Mouse (Mus musculus) midbrain, embryonic 15.5 days (tissue): ENCODE results near the gene Fat3. TPM values are rescaled to one million over a fixed set of nuclear protein-coding genes. Genes with fewer than 3 reads are reported as not detected.

Experiments
- ATAC-seq: fragments of 200-750 bp; cut with Nextera tagmentation; replicated peaks from 2 replicates; pipeline ENCODE4 v1.8.0; 2017; ENCODE audit warnings: moderate TSS enrichment
- H3K27ac ChIP-seq: fragments of 300-500 bp; sonication (generic); 2 replicates; pipeline ENCODE4 v1.5.1; 2015; ENCODE audit warnings: mild to moderate bottlenecking, inconsistent platforms
- H3K27me3 ChIP-seq: fragments of 300-500 bp; sonication (generic); replicated peaks from 2 replicates; pipeline ENCODE4 v1.6.1; 2015; ENCODE audit warnings: inconsistent platforms
- H3K36me3 ChIP-seq: fragments of 300-500 bp; sonication (generic); replicated peaks from 2 replicates; pipeline ENCODE4 v1.6.1; 2015; ENCODE audit warnings: inconsistent platforms
- H3K4me1 ChIP-seq: fragments of 300-500 bp; sonication (generic); 2 replicates; pipeline ENCODE4 v1.6.1; 2015; ENCODE audit warnings: inconsistent platforms
- H3K4me2 ChIP-seq: fragments of 300-500 bp; sonication (generic); 2 replicates; pipeline ENCODE4 v1.6.1; 2015; ENCODE audit warnings: inconsistent platforms, mild to moderate bottlenecking, moderate library complexity
- H3K4me3 ChIP-seq: fragments of 300-500 bp; sonication (generic); 2 replicates; pipeline ENCODE4 v1.5.1; 2015; ENCODE audit warnings: mild to moderate bottlenecking, inconsistent platforms
- H3K9ac ChIP-seq: fragments of 300-500 bp; sonication (generic); 2 replicates; pipeline ENCODE4 v1.6.1; 2015; ENCODE audit warnings: mild to moderate bottlenecking, inconsistent platforms
- H3K9me3 ChIP-seq: fragments of 300-500 bp; sonication (generic); 2 replicates; pipeline ENCODE4 v1.6.1; 2016; ENCODE audit warnings: inconsistent platforms
- WGBS: fragments of 180-500 bp; shearing (Covaris S2); methylation state at CpG from one replicate; pipeline ENCODE4 v1.1.7; 2015; ENCODE audit warnings: mixed read lengths; 5-methylcytosine and 5-hydroxymethylcytosine counted together
- polyA plus RNA-seq: library from polyadenylated mRNA; unstranded; fragments of >200 nt; fragmentation: Nextera tagmentation; extraction: Ambion mirVana; gene quantifications from 2 replicates; pipeline ENCODE4 v1.2.1, GENCODE M21; 2015

The Fat3 gene
- polyA plus RNA-seq, 1 experiment from 2014 or later, result 15.5 TPM

GRCm38 (mm10) chr9:16270056-16270767 lies 230.9 kb downstream of the Fat3 start:
- Histone ChIP-seq H3K27ac (no peak overlapping the region), H3K36me3 (no peaks in the 10 kb centered on the region), H3K4me3 (no peak overlapping the region), H3K9ac (no peak overlapping the region), H3K4me1 (no peaks in the 10 kb centered on the region), H3K9me3 (no peaks in the 10 kb centered on the region), H3K27me3 (no peaks in the 10 kb centered on the region), H3K4me2 (no peak overlapping the region)
- 0 out of 2 replicates have a peak, but pooled peaks have one; percentile 31 for ATAC-seq
- 71% methylated on average over 4 of the region's 4 CpGs for WGBS

DNA sequence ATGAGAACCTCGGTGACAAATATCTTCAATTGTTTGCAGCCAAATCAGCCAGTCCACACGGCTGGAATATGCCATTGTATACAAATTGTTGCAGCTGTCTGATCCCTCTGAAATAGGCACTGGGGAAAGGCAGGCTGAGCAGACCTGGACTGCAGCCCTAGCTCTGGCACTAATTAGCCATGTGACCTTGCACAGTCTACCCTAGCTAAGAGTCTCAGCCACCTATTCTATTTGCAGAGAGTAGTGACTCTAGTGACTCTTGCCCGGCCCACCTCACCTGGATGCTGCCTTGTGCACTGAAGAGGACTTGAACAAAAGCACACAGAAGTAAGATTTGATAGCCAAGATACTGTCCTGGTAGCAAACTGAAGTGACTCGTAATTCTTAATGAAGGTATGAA lies 235.6 kb downstream of the Fat3 start:
- no peaks in the 10 kb centered on the region for H3K4me1 ChIP-seq
- 77% methylated on average over 4 of the region's 4 CpGs for WGBS
- H3K27ac ChIP-seq, result no peak overlapping the region
- no peak overlapping the region for H3K4me3 ChIP-seq
- H3K4me2 ChIP-seq, result no peak overlapping the region
- ATAC-seq, result 0 out of 2 replicates have a peak, but pooled peaks have one; percentile 43
- H3K36me3 ChIP-seq, result no peaks in the 10 kb centered on the region
- no peak overlapping the region for H3K9ac ChIP-seq
- no peaks in the 10 kb centered on the region for H3K27me3 ChIP-seq
- H3K9me3 ChIP-seq, result no peaks in the 10 kb centered on the region

DNA sequence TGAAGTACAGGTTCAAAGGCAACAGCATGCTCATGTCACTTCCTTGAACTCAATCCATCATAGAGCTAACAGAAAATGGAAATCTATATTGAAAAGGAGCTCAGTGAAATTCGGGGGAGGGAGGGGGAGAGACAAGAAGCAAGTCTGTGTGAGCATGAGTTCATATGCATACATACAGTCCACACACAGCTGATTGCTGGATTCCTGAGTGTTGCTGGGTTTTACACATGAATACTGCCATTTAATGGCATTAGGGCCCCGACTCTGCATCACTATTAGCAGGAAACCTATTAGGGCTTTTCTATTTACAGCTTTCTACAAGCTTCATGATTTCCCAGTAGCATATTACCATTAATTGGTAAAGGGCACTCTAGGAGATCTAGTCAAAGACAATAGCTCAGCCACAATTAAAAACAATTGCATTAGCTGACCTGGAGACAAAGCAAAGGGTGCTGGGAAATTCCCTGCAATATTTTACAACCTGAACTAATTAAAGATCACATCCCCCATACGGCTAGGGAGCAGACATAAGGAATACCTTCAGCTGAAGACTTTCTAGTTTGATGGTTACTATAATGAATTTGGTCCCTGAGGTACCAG lies 243.7 kb downstream of the Fat3 start:
- Histone ChIP-seq H3K4me1 (peaks cover 20% of the 10 kb centered on the region), H3K9me3 (no peaks in the 10 kb centered on the region), H3K27ac (peak overlapping the region; percentile 56; the same call in 1 of the 2 replicates), H3K4me2 (no peak overlapping the region), H3K4me3 (no peak overlapping the region), H3K9ac (no peak overlapping the region), H3K27me3 (no peaks in the 10 kb centered on the region), H3K36me3 (no peaks in the 10 kb centered on the region)
- WGBS, result 32% methylated on average over 3 of the region's 3 CpGs
- peak; percentile 67 for ATAC-seq

GRCm38 (mm10) chr9:16256577-16257207 lies 244.4 kb downstream of the Fat3 start:
- H3K27ac ChIP-seq, result no peak overlapping the region
- H3K4me3 ChIP-seq, result no peak overlapping the region
- no peak overlapping the region for H3K9ac ChIP-seq
- H3K36me3 ChIP-seq, result no peaks in the 10 kb centered on the region
- ATAC-seq, result peak; percentile 10; the same call in 1 of the 2 replicates
- H3K4me1 ChIP-seq, result peaks cover 20% of the 10 kb centered on the region
- H3K4me2 ChIP-seq, result no peak overlapping the region
- 56% methylated on average over 2 of the region's 2 CpGs for WGBS
- H3K27me3 ChIP-seq, result no peaks in the 10 kb centered on the region
- H3K9me3 ChIP-seq, result no peaks in the 10 kb centered on the region

GRCm38 (mm10) chr9:16246741-16247140 lies 254.3 kb downstream of the Fat3 start:
- 81% methylated on average over 4 of the region's 4 CpGs for WGBS
- Histone ChIP-seq H3K9me3 (no peaks in the 10 kb centered on the region), H3K9ac (no peak overlapping the region), H3K36me3 (no peaks in the 10 kb centered on the region), H3K27me3 (no peaks in the 10 kb centered on the region), H3K27ac (no peak overlapping the region), H3K4me3 (no peak overlapping the region), H3K4me1 (no peaks in the 10 kb centered on the region), H3K4me2 (no peak overlapping the region)
- peak; percentile 55; the same call in 1 of the 2 replicates for ATAC-seq

DNA sequence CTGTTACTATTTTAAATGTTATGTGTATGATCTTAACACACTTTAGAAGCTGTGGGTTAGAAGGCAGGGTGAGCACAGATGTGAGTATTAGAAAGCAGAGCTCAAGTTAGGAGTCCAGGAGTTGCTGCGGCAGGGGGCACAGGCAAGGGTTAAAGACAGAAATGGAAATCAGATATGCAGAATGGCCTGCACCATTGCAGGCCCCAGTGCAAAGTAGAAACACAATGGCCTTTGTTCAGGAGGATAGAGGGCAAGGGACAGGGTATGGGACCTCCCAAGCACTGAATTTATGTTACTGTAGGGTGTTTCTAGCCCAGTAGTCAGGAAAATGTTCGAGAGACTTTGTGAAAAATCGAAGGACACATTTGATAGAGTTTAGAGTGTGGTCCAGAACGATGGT lies 269.5 kb downstream of the Fat3 start:
- no peak overlapping the region for H3K9ac ChIP-seq
- no peak overlapping the region for H3K4me2 ChIP-seq
- H3K36me3 ChIP-seq, result no peaks in the 10 kb centered on the region
- no peak; the same call in 1 of the 2 replicates for ATAC-seq
- H3K4me1 ChIP-seq, result peaks cover 27% of the 10 kb centered on the region
- no peaks in the 10 kb centered on the region for H3K9me3 ChIP-seq
- H3K27me3 ChIP-seq, result no peaks in the 10 kb centered on the region
- 17% methylated on average over 4 of the region's 4 CpGs for WGBS
- 0 out of 2 replicates have a peak overlapping the region, but pooled peaks have one; percentile 14 for H3K27ac ChIP-seq
- H3K4me3 ChIP-seq, result no peak overlapping the region

- no peak overlapping the region for H3K9ac ChIP-seq
- peaks cover 33% of the 10 kb centered on the region for H3K4me1 ChIP-seq
- 67% methylated on average over 5 of the region's 5 CpGs for WGBS
These were observed 272.2 kb downstream of the Fat3 start for GRCm38 (mm10) chr9:16228919-16229318.

DNA sequence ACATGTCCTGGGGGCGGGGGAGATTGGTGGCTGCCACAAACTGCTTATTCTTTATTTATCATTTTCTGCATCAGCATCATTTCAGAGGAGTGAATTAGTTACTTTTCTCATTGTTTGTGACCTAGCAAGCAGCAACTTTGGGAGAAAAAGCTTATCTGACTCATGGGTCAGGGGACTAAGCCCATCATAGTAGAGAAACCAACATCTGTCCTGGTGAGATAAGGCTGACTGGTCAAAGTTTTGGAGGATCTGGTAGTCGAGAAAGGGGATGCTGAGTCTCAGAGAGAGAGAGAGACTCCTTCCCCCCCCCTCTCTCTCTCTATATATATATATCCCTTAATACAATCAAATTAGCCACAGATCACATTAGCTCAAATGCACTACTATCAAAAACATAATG lies 273.7 kb downstream of the Fat3 start:
- no peak for ATAC-seq
- no peaks in the 10 kb centered on the region for H3K9me3 ChIP-seq
- WGBS, result 60% methylated on average over 2 of the region's 2 CpGs

More at GRCm38 (mm10) chr9:16228919-16229318, 272.2 kb downstream of the Fat3 start:
- Histone ChIP-seq H3K27me3 (no peaks in the 10 kb centered on the region), H3K36me3 (no peaks in the 10 kb centered on the region), H3K4me3 (no peak overlapping the region), H3K9me3 (no peaks in the 10 kb centered on the region), H3K4me2 (no peak overlapping the region), H3K27ac (no peak overlapping the region)
- ATAC-seq, result no peak

DNA sequence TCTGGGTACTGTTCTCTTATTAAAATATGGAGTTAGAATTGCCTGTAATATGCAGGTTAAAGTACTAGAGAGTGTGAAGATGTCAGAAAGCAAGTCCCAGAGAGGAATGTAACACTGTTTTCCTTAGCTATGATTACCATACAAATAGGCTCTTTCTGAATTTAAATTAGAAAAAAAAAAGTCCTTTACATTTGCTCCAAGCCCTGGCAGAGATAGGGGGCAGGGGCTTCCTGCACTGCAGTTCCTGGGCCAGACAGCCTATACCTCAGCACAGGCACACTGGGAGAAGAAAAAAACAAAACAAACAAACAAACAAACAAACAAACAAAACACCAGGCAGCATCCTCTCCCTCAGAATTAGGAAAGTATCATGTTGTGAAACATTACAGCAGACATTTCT lies 274.5 kb downstream of the Fat3 start:
- H3K4me1 ChIP-seq, result peaks cover 33% of the 10 kb centered on the region
- H3K4me2 ChIP-seq, result no peak overlapping the region
- no peaks in the 10 kb centered on the region for H3K9me3 ChIP-seq
- ATAC-seq, result peak; percentile 25; the same call in 1 of the 2 replicates
- no peak overlapping the region for H3K9ac ChIP-seq
- H3K4me3 ChIP-seq, result no peak overlapping the region
- H3K27ac ChIP-seq, result peak overlapping the region; percentile 38; the same call in 1 of the 2 replicates
- no peaks in the 10 kb centered on the region for H3K27me3 ChIP-seq
- no peaks in the 10 kb centered on the region for H3K36me3 ChIP-seq

More for the DNA sequence above, 273.7 kb downstream of the Fat3 start:
- H3K4me3 ChIP-seq, result no peak overlapping the region
- H3K36me3 ChIP-seq, result no peaks in the 10 kb centered on the region
- no peak overlapping the region for H3K27ac ChIP-seq
- H3K9ac ChIP-seq, result no peak overlapping the region
- H3K4me1 ChIP-seq, result peaks cover 32% of the 10 kb centered on the region
- no peak overlapping the region for H3K4me2 ChIP-seq
- no peaks in the 10 kb centered on the region for H3K27me3 ChIP-seq

DNA sequence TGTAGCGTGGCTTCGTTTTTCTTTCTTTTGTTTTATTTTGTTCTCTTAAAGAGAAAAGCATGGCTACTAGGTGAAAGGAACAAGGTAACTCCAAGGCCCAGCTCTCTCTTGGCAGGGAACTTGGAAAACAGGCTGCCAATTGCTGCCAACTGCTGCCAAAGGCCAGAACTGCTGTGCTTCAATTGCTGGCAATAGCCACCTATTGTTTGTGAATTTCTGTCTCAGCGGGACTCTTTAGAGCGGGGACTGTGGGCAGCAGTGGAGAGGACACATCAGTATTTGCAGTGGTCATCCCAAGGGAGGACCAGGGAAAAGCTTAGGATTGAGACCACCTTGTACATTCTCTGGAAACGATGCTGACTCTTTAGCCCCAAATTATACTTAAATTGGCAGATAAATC lies 279.2 kb downstream of the Fat3 start:
- Histone ChIP-seq H3K4me2 (no peak overlapping the region), H3K27me3 (no peaks in the 10 kb centered on the region), H3K4me3 (no peak overlapping the region), H3K9ac (no peak overlapping the region), H3K9me3 (no peaks in the 10 kb centered on the region), H3K36me3 (no peaks in the 10 kb centered on the region), H3K27ac (no peak overlapping the region), H3K4me1 (peaks cover 18% of the 10 kb centered on the region)
- ATAC-seq, result 0 out of 2 replicates have a peak, but pooled peaks have one; percentile 16
- 37% methylated on average over 5 of the region's 5 CpGs for WGBS

- Histone ChIP-seq H3K36me3 (no peaks in the 10 kb centered on the region), H3K27ac (no peak overlapping the region), H3K4me1 (peaks cover 24% of the 10 kb centered on the region), H3K27me3 (no peaks in the 10 kb centered on the region), H3K4me3 (no peak overlapping the region), H3K9me3 (no peaks in the 10 kb centered on the region), H3K9ac (no peak overlapping the region), H3K4me2 (no peak overlapping the region)
- WGBS, result 69% methylated on average over 6 of the region's 6 CpGs
- ATAC-seq, result no peak
These were observed 284.9 kb downstream of the Fat3 start for GRCm38 (mm10) chr9:16216235-16216634.
